8 mouse cellular contexts compared by ENCODE assay signal in the genomic region with DNA sequence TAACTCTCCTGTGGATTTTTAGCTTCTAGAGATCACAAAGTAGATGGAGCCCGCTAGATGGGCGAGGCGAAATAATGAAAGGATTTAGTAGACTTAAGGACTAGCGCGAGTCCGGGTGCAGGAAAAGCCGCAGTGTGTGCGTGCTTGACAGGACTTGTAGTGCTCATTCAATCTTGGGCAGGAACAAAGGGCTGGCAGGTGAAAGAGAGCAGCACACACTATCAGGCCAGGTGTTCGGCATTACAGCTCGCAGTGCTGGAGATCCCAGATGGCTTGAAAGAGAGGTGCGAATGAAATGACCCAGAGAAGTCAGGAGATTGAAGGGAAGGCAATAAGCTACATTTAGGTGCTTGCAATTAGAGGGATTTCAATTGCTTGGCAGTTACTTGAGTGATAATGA. TPM values are rescaled to one million over a fixed set of nuclear protein-coding genes. Genes with fewer than 3 reads are reported as not detected.
DNase-seq lines count a peak whose midpoint lies in the region; ATAC-seq and TF ChIP-seq lines count a peak whose summit lies in the region.

No protein-coding gene starts in this region.

- TF ChIP-seq CTCF in lung, embryonic 14.5 days (IDR thresholded peaks at IDR 0.05; ENCODE audit: low read depth), result no peak
- TF ChIP-seq CTCF in lung, adult 2 months (IDR thresholded peaks at IDR 0.05; ENCODE audit: insufficient read depth, low read length), result no peak
- TF ChIP-seq CTCF in midbrain, postnatal 0 days (IDR thresholded peaks at IDR 0.05), result no peak

- 33% methylated on average over 11 of the region's 11 CpGs for WGBS in lung, embryonic 14.5 days
- 49% methylated on average over 11 of the region's 11 CpGs for WGBS in lung, adult 2 months
- WGBS in forebrain, embryonic 11.5 days, result 27% methylated on average over 11 of the region's 11 CpGs
- WGBS in hindbrain, embryonic 15.5 days, result 49% methylated on average over 11 of the region's 11 CpGs
- 28% methylated on average over 11 of the region's 11 CpGs for WGBS in midbrain, postnatal 0 days

- H3K4me1 ChIP-seq in lung, embryonic 14.5 days (ENCODE audit: insufficient read depth), result no peaks in the 10 kb centered on the region
- H3K4me1 ChIP-seq in lung, adult 2 months (ENCODE audit: control insufficient read depth, insufficient read depth, low read length), result no peaks in the 10 kb centered on the region
- H3K4me1 ChIP-seq in forebrain, embryonic 11.5 days (replicated peaks; ENCODE audit: control insufficient read depth, insufficient read depth, low read length), result 0 out of 2 replicates have a peak, but pooled peaks cover 2% of the 10 kb centered on the region
- no peaks in the 10 kb centered on the region; the same call in 1 of the 2 replicates for H3K4me1 ChIP-seq in hindbrain, embryonic 15.5 days (replicated peaks)
- H3K4me1 ChIP-seq in midbrain, postnatal 0 days (ENCODE audit: insufficient read depth, low read length), result no peaks in the 10 kb centered on the region

- DNase-seq in lung, embryonic 14.5 days, result peak; percentile 17
- DNase-seq in lung, adult 2 months, result no peak
- peak; percentile 57 for DNase-seq in forebrain, embryonic 11.5 days (ENCODE audit: low spot score)
- peak; percentile 36 for DNase-seq in midbrain, postnatal 0 days (ENCODE audit: low spot score)
- no peak for DNase-seq in layer of hippocampus, adult 8-10 months (ENCODE audit: low spot score in 2 of 2)
- DNase-seq in spleen, adult 12 weeks (ENCODE audit: low spot score), result no peak

- no peak overlapping the region for H3K9ac ChIP-seq in lung, embryonic 14.5 days
- no peak overlapping the region; the same call in 1 of the 2 replicates for H3K9ac ChIP-seq in forebrain, embryonic 11.5 days (ENCODE audit: low read length)
- H3K9ac ChIP-seq in hindbrain, embryonic 15.5 days, result no peak overlapping the region
- no peak overlapping the region for H3K9ac ChIP-seq in midbrain, postnatal 0 days (replicated peaks; ENCODE audit: low read length, poor library complexity, severe bottlenecking)

- H3K36me3 ChIP-seq in lung, embryonic 14.5 days (ENCODE audit: insufficient read depth), result no peaks in the 10 kb centered on the region
- H3K36me3 ChIP-seq in forebrain, embryonic 11.5 days (ENCODE audit: control insufficient read depth, insufficient read depth, low read length), result no peaks in the 10 kb centered on the region
- no peaks in the 10 kb centered on the region for H3K36me3 ChIP-seq in hindbrain, embryonic 15.5 days
- no peaks in the 10 kb centered on the region for H3K36me3 ChIP-seq in midbrain, postnatal 0 days (ENCODE audit: insufficient read depth, low read length)

- no peak for TF ChIP-seq POLR2A in lung, adult 2 months (IDR thresholded peaks at IDR 0.05; ENCODE audit: borderline replicate concordance, extremely low read depth, low read depth, low read length)

- H3K4me3 ChIP-seq in lung, embryonic 14.5 days (ENCODE audit: low read depth, low read length), result no peak overlapping the region
- H3K4me3 ChIP-seq in lung, adult 2 months (replicated peaks; ENCODE audit: extremely low read depth, low read depth, low read length), result no peak overlapping the region
- peak overlapping the region; percentile 5; the same call in 1 of the 2 replicates for H3K4me3 ChIP-seq in forebrain, embryonic 11.5 days (ENCODE audit: low read depth, low read length)
- peak overlapping the region; percentile 23 for H3K4me3 ChIP-seq in hindbrain, embryonic 15.5 days
- H3K4me3 ChIP-seq in midbrain, postnatal 0 days (ENCODE audit: low read depth, low read length), result peak overlapping the region; percentile 26

- H3K27me3 ChIP-seq in lung, embryonic 14.5 days (ENCODE audit: insufficient read depth, low read length), result no peaks in the 10 kb centered on the region
- no peaks in the 10 kb centered on the region for H3K27me3 ChIP-seq in forebrain, embryonic 11.5 days (ENCODE audit: control insufficient read depth, insufficient read depth, low read length)
- H3K27me3 ChIP-seq in hindbrain, embryonic 15.5 days, result no peaks in the 10 kb centered on the region
- no peaks in the 10 kb centered on the region for H3K27me3 ChIP-seq in midbrain, postnatal 0 days (ENCODE audit: insufficient read depth, low read length)

- peak overlapping the region; percentile 7 for H3K4me2 ChIP-seq in lung, embryonic 14.5 days
- H3K4me2 ChIP-seq in forebrain, embryonic 11.5 days (ENCODE audit: low read depth, low read length, severe bottlenecking), result peak overlapping the region; percentile 43; the same call in 1 of the 2 replicates
- peak overlapping the region; percentile 51 for H3K4me2 ChIP-seq in hindbrain, embryonic 15.5 days
- H3K4me2 ChIP-seq in midbrain, postnatal 0 days (ENCODE audit: low read depth, low read length, poor library complexity, severe bottlenecking), result peak overlapping the region; percentile 43

- peak; percentile 63; the same call in 1 of the 2 replicates for ATAC-seq in lung, embryonic 14.5 days (ENCODE audit: insufficient read depth)
- peak; percentile 75 for ATAC-seq in forebrain, embryonic 11.5 days (replicated peaks; ENCODE audit: low FRiP score)
- 0 out of 2 replicates have a peak, but pooled peaks have one; percentile 56 for ATAC-seq in hindbrain, embryonic 15.5 days (ENCODE audit: low FRiP score, low read depth)
- no peak; the same call in 1 of the 2 replicates for ATAC-seq in midbrain, postnatal 0 days (ENCODE audit: low FRiP score)
- no peak for ATAC-seq in megakaryocyte-erythroid progenitor cell, adult 5-6 weeks (replicated peaks; ENCODE audit: low FRiP score, low TSS enrichment, poor library complexity, severe bottlenecking)

- H3K9me3 ChIP-seq in lung, embryonic 14.5 days (ENCODE audit: low read depth, low read length), result no peaks in the 10 kb centered on the region
- H3K9me3 ChIP-seq in forebrain, embryonic 11.5 days (ENCODE audit: control insufficient read depth, low read length), result no peaks in the 10 kb centered on the region
- H3K9me3 ChIP-seq in hindbrain, embryonic 15.5 days, result no peaks in the 10 kb centered on the region
- no peaks in the 10 kb centered on the region for H3K9me3 ChIP-seq in midbrain, postnatal 0 days (ENCODE audit: low read length)

- no peak overlapping the region for H3K27ac ChIP-seq in lung, embryonic 14.5 days (ENCODE audit: low read depth)
- H3K27ac ChIP-seq in forebrain, embryonic 11.5 days (ENCODE audit: low read depth, low read length), result no peak overlapping the region; the same call in 1 of the 2 replicates
- no peak overlapping the region for H3K27ac ChIP-seq in hindbrain, embryonic 15.5 days (replicated peaks)
- no peak overlapping the region for H3K27ac ChIP-seq in midbrain, postnatal 0 days (ENCODE audit: low read depth, low read length)

RNA-seq across cellular contexts. Expression of a gene that starts 46.2 kb away (rescaled TPM):
- 2.1 and 2.4 TPM in 2 replicates for polyA plus RNA-seq in lung, embryonic 14.5 days (2014; fragmentation: Nextera tagmentation; extraction: Ambion mirVana)
- 0.67 and 0.74 TPM in 2 replicates for polyA plus RNA-seq in lung, adult 2 months (2012; rRNA removed)
- 24.8 and 26.4 TPM in 2 replicates for polyA plus RNA-seq in forebrain, embryonic 11.5 days (2014; fragmentation: Nextera tagmentation; extraction: Ambion mirVana)
- polyA plus RNA-seq in hindbrain, embryonic 15.5 days (2015; fragmentation: Nextera tagmentation; extraction: Ambion mirVana), result 26.5 and 27.5 TPM in 2 replicates
- 55.6 and 64.3 TPM in 2 replicates for total RNA-seq in midbrain, postnatal 0 days (2014; rRNA removed)
- 35.9 and 39.6 TPM in 2 replicates for polyA plus RNA-seq in midbrain, postnatal 0 days (2015; fragmentation: Nextera tagmentation; extraction: Ambion mirVana)
- 10 to 100 TPM; 13.2 to 17.3 (median 15.0) TPM for total RNA-seq in layer of hippocampus, adult 8-10 months (2022)
- total RNA-seq in megakaryocyte-erythroid progenitor cell, adult 5-6 weeks (2014; fragmentation: Nextera tagmentation), result not detected in 2 replicates
- total RNA-seq in megakaryocyte-erythroid progenitor cell, adult 5-6 weeks (2017), result not detected in 2 replicates

Comparison
In these comparisons a context has a peak if more than half of its experiments do, and no peak if none do; other contexts are left out.
1. DNase-seq: peak in lung, embryonic 14.5 days (single experiment), forebrain, embryonic 11.5 days (single experiment) and midbrain, postnatal 0 days (single experiment); none in lung, adult 2 months (single experiment), layer of hippocampus, adult 8-10 months (0 of 2) and spleen, adult 12 weeks (single experiment).
2. ATAC-seq: peak in lung, embryonic 14.5 days (single experiment), forebrain, embryonic 11.5 days (single experiment) and hindbrain, embryonic 15.5 days (single experiment); none in midbrain, postnatal 0 days (single experiment) and megakaryocyte-erythroid progenitor cell, adult 5-6 weeks (single experiment).
3. H3K4me3 ChIP-seq: peak in forebrain, embryonic 11.5 days (single experiment), hindbrain, embryonic 15.5 days (single experiment) and midbrain, postnatal 0 days (single experiment); none in lung, embryonic 14.5 days (single experiment) and lung, adult 2 months (single experiment).
4. Peak in every context shown above with its lines, with median percentiles within 50 percentile points of each other: H3K4me2 ChIP-seq.